In genomic region chr15:27630601-27631383, GRCm38 (mm10) we compare ENCODE assay signal across 8 mouse cellular contexts. TPM values are rescaled to one million over a fixed set of nuclear protein-coding genes. Genes with fewer than 3 reads are reported as not detected.
DNase-seq lines count a peak whose midpoint lies in the region; ATAC-seq and TF ChIP-seq lines count a peak whose summit lies in the region.

Gene Otulin, minus strand, starts transcription at chr15:27630693.

- DNase-seq in MEL (ENCODE audit: low read depth, low spot score), result peak; percentile 99
- peak; percentile 97 to 99 for DNase-seq in cerebellum, adult 2 months
- peak; percentile 98 for DNase-seq in forebrain, postnatal 0 days
- peak; percentile 100 for DNase-seq in heart, postnatal 4 days
- peak; percentile 96 to 98 for DNase-seq in layer of hippocampus, adult 8-10 months (ENCODE audit: low spot score in 2 of 2)
- DNase-seq in ovary, adult 18-20 months (ENCODE audit: low spot score), result peak; percentile 96
- peak; percentile 97 for DNase-seq in thymus, postnatal 0 days (ENCODE audit: low spot score)

- ATAC-seq in forebrain, postnatal 0 days, result peak; percentile 99
- peak; percentile 99 for ATAC-seq in lung, embryonic 15.5 days (ENCODE audit: borderline replicate concordance, extremely low read depth, low FRiP score, low TSS enrichment)

- H3K9ac ChIP-seq in MEL (ENCODE audit: control insufficient read depth, low read depth, low read length, poor library complexity, severe bottlenecking), result peak within 1 kb of the TSS; percentile 90
- H3K9ac ChIP-seq in forebrain, postnatal 0 days, result peak within 1 kb of the TSS; percentile 67
- peak within 1 kb of the TSS; percentile 83 for H3K9ac ChIP-seq in lung, embryonic 15.5 days

- H3K4me1 ChIP-seq in MEL (ENCODE audit: control insufficient read depth in 1 of 2, insufficient read depth in 2 of 2, low read length in 2 of 2), result peaks cover 16 to 21% of the 10 kb centered on the region in 2 experiments
- H3K4me1 ChIP-seq in cerebellum, adult 2 months (ENCODE audit: control insufficient read depth, insufficient read depth, low read length), result peaks cover 8% of the 10 kb centered on the region; the same call in 1 of the 2 replicates
- H3K4me1 ChIP-seq in forebrain, postnatal 0 days (ENCODE audit: insufficient read depth), result no peaks in the 10 kb centered on the region; the same call in 1 of the 2 replicates
- peaks cover 20% of the 10 kb centered on the region for H3K4me1 ChIP-seq in lung, embryonic 15.5 days

- H3K79me2 ChIP-seq in MEL (ENCODE audit: control insufficient read depth, insufficient read depth, low read length, poor library complexity), result peaks cover 43% of the 10 kb centered on the region

- no peaks in the 10 kb centered on the region for H3K27me3 ChIP-seq in MEL (ENCODE audit: control insufficient read depth in 1 of 2, insufficient read depth in 2 of 2, low read length in 2 of 2)
- H3K27me3 ChIP-seq in cerebellum, adult 2 months (ENCODE audit: control insufficient read depth, insufficient read depth, low read length), result no peaks in the 10 kb centered on the region
- no peaks in the 10 kb centered on the region for H3K27me3 ChIP-seq in forebrain, postnatal 0 days (ENCODE audit: insufficient read depth, low read length)
- H3K27me3 ChIP-seq in lung, embryonic 15.5 days, result no peaks in the 10 kb centered on the region

- peak within 1 kb of the TSS; percentile 53 to 69 for H3K4me3 ChIP-seq in MEL (ENCODE audit: control insufficient read depth in 1 of 2, insufficient read depth in 1 of 2, low read depth in 2 of 2, low read length in 2 of 2)
- peak within 1 kb of the TSS; percentile 69 for H3K4me3 ChIP-seq in cerebellum, adult 2 months (replicated peaks; ENCODE audit: insufficient read depth, low read depth, low read length)
- peak within 1 kb of the TSS; percentile 89 for H3K4me3 ChIP-seq in forebrain, postnatal 0 days (ENCODE audit: low read depth, low read length)
- peak within 1 kb of the TSS; percentile 93 for H3K4me3 ChIP-seq in lung, embryonic 15.5 days

- H3K4me2 ChIP-seq in forebrain, postnatal 0 days (ENCODE audit: low read depth), result peak within 1 kb of the TSS; percentile 81
- peak within 1 kb of the TSS; percentile 84 for H3K4me2 ChIP-seq in lung, embryonic 15.5 days

- peaks cover 2 to 37% of the 10 kb centered on the region in 2 experiments for H3K36me3 ChIP-seq in MEL (ENCODE audit: control insufficient read depth in 1 of 2, insufficient read depth in 2 of 2, low read length in 2 of 2)
- no peaks in the 10 kb centered on the region for H3K36me3 ChIP-seq in forebrain, postnatal 0 days (ENCODE audit: insufficient read depth)
- peaks cover 9% of the 10 kb centered on the region for H3K36me3 ChIP-seq in lung, embryonic 15.5 days

- peak within 1 kb of the TSS; percentile 31 for H3K27ac ChIP-seq in MEL (ENCODE audit: control insufficient read depth, low read depth, low read length)
- H3K27ac ChIP-seq in cerebellum, adult 2 months (ENCODE audit: insufficient read depth, low read length), result peak within 1 kb of the TSS; percentile 23
- H3K27ac ChIP-seq in forebrain, postnatal 0 days (ENCODE audit: low read depth, low read length), result no peak within 1 kb of the TSS; the same call in 1 of the 2 replicates
- H3K27ac ChIP-seq in lung, embryonic 15.5 days, result no peak within 1 kb of the TSS

- H3K9me3 ChIP-seq in MEL (replicated peaks; ENCODE audit: insufficient read depth, low read length), result no peaks in the 10 kb centered on the region
- H3K9me3 ChIP-seq in forebrain, postnatal 0 days (ENCODE audit: low read length), result no peaks in the 10 kb centered on the region
- H3K9me3 ChIP-seq in lung, embryonic 15.5 days, result no peaks in the 10 kb centered on the region

- TF ChIP-seq EP300 in MEL (IDR thresholded peaks at IDR 0.05; ENCODE audit: low read depth in 1 of 2, low read length in 2 of 2), result no peak

- TF ChIP-seq RAD21 in MEL (IDR thresholded peaks at IDR 0.05; ENCODE audit: low read depth, low read length), result no peak

- peak; percentile 96 to 99 for TF ChIP-seq POLR2A in MEL (IDR thresholded peaks at IDR 0.05; ENCODE audit: control insufficient read depth in 1 of 2, insufficient read depth in 1 of 2, low read depth in 1 of 2, low read length in 2 of 2, poor library complexity in 1 of 2)
- TF ChIP-seq POLR2A in cerebellum, adult 2 months (IDR thresholded peaks at IDR 0.05; ENCODE audit: borderline replicate concordance, insufficient read depth, low read length), result peak; percentile 90

- TF ChIP-seq CTCF in MEL (IDR thresholded peaks at IDR 0.05 in 2 of 3, conservative IDR thresholded peaks at IDR 0.05 in 1 of 3; ENCODE audit: control insufficient read depth in 1 of 3, insufficient read depth in 1 of 3, low read depth in 2 of 3, low read length in 3 of 3, poor library complexity in 1 of 3, severe bottlenecking in 1 of 3), result no peak
- no peak for TF ChIP-seq CTCF in cerebellum, adult 2 months (IDR thresholded peaks at IDR 0.05; ENCODE audit: borderline replicate concordance, insufficient read depth, low read depth, low read length)
- TF ChIP-seq CTCF in forebrain, postnatal 0 days (IDR thresholded peaks at IDR 0.05; ENCODE audit: low read depth), result no peak

- 3% methylated on average over 56 of the region's 56 CpGs for WGBS in cerebellum, adult 2 months
- WGBS in forebrain, postnatal 0 days, result 5% methylated on average over 55 of the region's 56 CpGs
- WGBS in lung, embryonic 15.5 days, result 5% methylated on average over 56 of the region's 56 CpGs

TF ChIP-seq in MEL, 35 proteins besides CTCF, POLR2A, EP300 and RAD21:
- TF ChIP-seq MYC (IDR thresholded peaks at IDR 0.05; ENCODE audit: low read depth, low read length) (peak; percentile 96), NELFE (IDR thresholded peaks at IDR 0.05; ENCODE audit: low read depth, low read length) (peak; percentile 98), CHD2 (IDR thresholded peaks at IDR 0.05; ENCODE audit: low read length) (peak; percentile 88), E2F4 (IDR thresholded peaks at IDR 0.05; ENCODE audit: borderline replicate concordance, low read depth, low read length) (no peak), UBTF (IDR thresholded peaks at IDR 0.05; ENCODE audit: borderline replicate concordance, insufficient read depth, low read depth, low read length) (no peak), POLR2AphosphoS2 (IDR thresholded peaks at IDR 0.05; ENCODE audit: low read length) (peak; percentile 97), TBP (IDR thresholded peaks at IDR 0.05; ENCODE audit: low read depth, low read length) (peak; percentile 86), USF1 (IDR thresholded peaks at IDR 0.05; ENCODE audit: low read depth, low read length) (peak; percentile 56), ELF1 (IDR thresholded peaks at IDR 0.05; ENCODE audit: low read depth, low read length) (peak; percentile 98), ZMIZ1 (IDR thresholded peaks at IDR 0.05; ENCODE audit: low read depth, low read length) (peak; percentile 85), MEF2A (IDR thresholded peaks at IDR 0.05; ENCODE audit: extremely low read depth, insufficient replicate concordance, low read depth, low read length, poor library complexity, severe bottlenecking) (no peak), NRF1 (IDR thresholded peaks at IDR 0.05; ENCODE audit: insufficient read depth, low read depth, low read length, poor library complexity, severe bottlenecking) (peak; percentile 98; the same call in 1 of the 2 replicates), CHD1 (IDR thresholded peaks at IDR 0.05; ENCODE audit: low read depth, low read length) (no peak), MXI1 (IDR thresholded peaks at IDR 0.05; ENCODE audit: low read depth, low read length) (peak; percentile 87), GATA1 (IDR thresholded peaks at IDR 0.05; ENCODE audit: low read depth, low read length) (no peak), SIN3A (IDR thresholded peaks at IDR 0.05; ENCODE audit: low read length) (peak; percentile 91), ETS1 (IDR thresholded peaks at IDR 0.05; ENCODE audit: low read depth, low read length) (no peak; the same call in 1 of the 2 replicates), MAX (IDR thresholded peaks at IDR 0.05; ENCODE audit: low read length) (peak; percentile 92), ZC3H11A (IDR thresholded peaks at IDR 0.05; ENCODE audit: low read depth, low read length) (no peak), MAZ (IDR thresholded peaks at IDR 0.05; ENCODE audit: low read depth, low read length) (peak; percentile 97), SMC3 (IDR thresholded peaks at IDR 0.05; ENCODE audit: low read depth, low read length) (no peak), HCFC1 (IDR thresholded peaks at IDR 0.05; ENCODE audit: low read depth, low read length) (peak; percentile 91), TCF12 (IDR thresholded peaks at IDR 0.05; ENCODE audit: low read depth, low read length) (peak; percentile 69), POLR2AphosphoS5 (IDR thresholded peaks at IDR 0.05; ENCODE audit: borderline replicate concordance, low read depth, low read length) (peak; percentile 72; the same call in 1 of the 2 replicates)

RNA-seq across cellular contexts. Expression of gene Otulin, which starts in this region (rescaled TPM):
- total RNA-seq in MEL (2012; rRNA removed), result 64.2 and 65.5 TPM in 2 replicates
- polyA plus RNA-seq in MEL (2012; ENCODE audit: insufficient read depth in 1 of 2, insufficient read length in 2 of 2, low read depth in 1 of 2, low replicate concordance in 2 of 2, missing spikeins in 1 of 2), result 10 to 100 TPM in 1 of 2 experiments, not detected in 1; 70.6 TPM
- 26.0 and 26.6 TPM in 2 replicates for polyA plus RNA-seq in cerebellum, adult 2 months (2012; rRNA removed)
- 26.5 and 27.4 TPM in 2 replicates for total RNA-seq in forebrain, postnatal 0 days (2014; rRNA removed)
- 25.1 and 28.5 TPM in 2 replicates for polyA plus RNA-seq in forebrain, postnatal 0 days (2015; fragmentation: Nextera tagmentation; extraction: Ambion mirVana)
- 10 to 100 TPM; 41.6 to 43.1 TPM for total RNA-seq in heart, postnatal 4 days (2021)
- 10 to 100 TPM; 18.4 to 25.5 (median 21.9) TPM for total RNA-seq in layer of hippocampus, adult 8-10 months (2022)
- polyA plus RNA-seq in lung, embryonic 15.5 days (2015; fragmentation: Nextera tagmentation; extraction: Ambion mirVana), result 29.4 and 32.2 TPM in 2 replicates
- polyA plus RNA-seq in thymus, postnatal 0 days (2015; fragmentation: Nextera tagmentation; extraction: Ambion mirVana), result 50.3 and 53.0 TPM in 2 replicates

Comparison
In these comparisons a context has a peak if more than half of its experiments do, and no peak if none do; other contexts are left out.
1. H3K27ac ChIP-seq: peak in MEL (single experiment) and cerebellum, adult 2 months (single experiment); none in forebrain, postnatal 0 days (single experiment) and lung, embryonic 15.5 days (single experiment).
2. Peak in every context shown above with its lines, with median percentiles within 50 percentile points of each other: DNase-seq, H3K4me3 ChIP-seq and H3K9ac ChIP-seq.